Mouse (Mus musculus): Measurements from ENCODE around the gene Zfp385b.

Zfp385b gene

GRCm38 (mm10) chr2:77690316-77690715 is 129.1 kb downstream of the Zfp385b start:
- no peak for TF ChIP-seq GATA4 (IDR thresholded peaks at IDR 0.05; ENCODE audit: insufficient replicate concordance, low read length)

- TF ChIP-seq GATA4 (IDR thresholded peaks at IDR 0.05; ENCODE audit: insufficient replicate concordance, low read length): no peak
These were observed 130.8 kb downstream of the Zfp385b start for GRCm38 (mm10) chr2:77688651-77689050.

GRCm38 (mm10) chr2:77684088-77684487 is 135.4 kb downstream of the Zfp385b start:
- no peak for TF ChIP-seq GATA4 (IDR thresholded peaks at IDR 0.05; ENCODE audit: insufficient replicate concordance, low read length)

GRCm38 (mm10) chr2:77682205-77682604 is 137.2 kb downstream of the Zfp385b start:
- no peak for TF ChIP-seq GATA4 (IDR thresholded peaks at IDR 0.05; ENCODE audit: insufficient replicate concordance, low read length)

GRCm38 (mm10) chr2:77681741-77682140 is 137.7 kb downstream of the Zfp385b start:
- no peak for TF ChIP-seq GATA4 (IDR thresholded peaks at IDR 0.05; ENCODE audit: insufficient replicate concordance, low read length)

GRCm38 (mm10) chr2:77673770-77674169 is 145.7 kb downstream of the Zfp385b start:
- no peak for TF ChIP-seq GATA4 (IDR thresholded peaks at IDR 0.05; ENCODE audit: insufficient replicate concordance, low read length)

GRCm38 (mm10) chr2:77672215-77672905 is 147.1 kb downstream of the Zfp385b start:
- TF ChIP-seq GATA4 (IDR thresholded peaks at IDR 0.05; ENCODE audit: insufficient replicate concordance, low read length): no peak

GRCm38 (mm10) chr2:77662171-77662570 is 157.3 kb downstream of the Zfp385b start:
- TF ChIP-seq GATA4 (IDR thresholded peaks at IDR 0.05; ENCODE audit: insufficient replicate concordance, low read length): no peak

- TF ChIP-seq GATA4 (IDR thresholded peaks at IDR 0.05; ENCODE audit: insufficient replicate concordance, low read length): no peak
These were observed 165.8 kb downstream of the Zfp385b start for GRCm38 (mm10) chr2:77653686-77654085.

- TF ChIP-seq GATA4 (IDR thresholded peaks at IDR 0.05; ENCODE audit: insufficient replicate concordance, low read length): no peak
These were observed 177.8 kb downstream of the Zfp385b start for GRCm38 (mm10) chr2:77641521-77642170.

- no peak for TF ChIP-seq GATA4 (IDR thresholded peaks at IDR 0.05; ENCODE audit: insufficient replicate concordance, low read length)
These were observed 179.4 kb downstream of the Zfp385b start for GRCm38 (mm10) chr2:77639993-77640392.

- no peak for TF ChIP-seq GATA4 (IDR thresholded peaks at IDR 0.05; ENCODE audit: insufficient replicate concordance, low read length)
These were observed 187.8 kb downstream of the Zfp385b start for GRCm38 (mm10) chr2:77631606-77632005.

- no peak for TF ChIP-seq GATA4 (IDR thresholded peaks at IDR 0.05; ENCODE audit: insufficient replicate concordance, low read length)
These were observed 191.7 kb downstream of the Zfp385b start for GRCm38 (mm10) chr2:77627622-77628231.

- TF ChIP-seq GATA4 (IDR thresholded peaks at IDR 0.05; ENCODE audit: insufficient replicate concordance, low read length): no peak
These were observed 200.8 kb downstream of the Zfp385b start for GRCm38 (mm10) chr2:77618686-77619085.

GRCm38 (mm10) chr2:77610303-77610991 is 209.0 kb downstream of the Zfp385b start:
- no peak for TF ChIP-seq GATA4 (IDR thresholded peaks at IDR 0.05; ENCODE audit: insufficient replicate concordance, low read length)

GRCm38 (mm10) chr2:77609452-77609851 is 210.0 kb downstream of the Zfp385b start:
- no peak for TF ChIP-seq GATA4 (IDR thresholded peaks at IDR 0.05; ENCODE audit: insufficient replicate concordance, low read length)
